Mouse (Mus musculus) MEL (cell line): ENCODE measurements at regions not wholly inside any gene's neighbourhood (a gene's known extent, or its start where the extent isn't known, plus 50 kb on each side); places are given as distances from the start of the nearest gene placed in this dataset.

Experiments
- DNase-seq: peaks from one replicate; pipeline ENCODE4 v3.0.0; 2011; ENCODE audit warnings: low read depth, low spot score
- H3K27ac ChIP-seq: 2 replicates; pipeline ENCODE4 v1.5.1; 2012; ENCODE audit warnings: low read depth, mild to moderate bottlenecking, control low read depth, low read length, moderate library complexity; ENCODE audit not compliant: control insufficient read depth
- H3K27me3 ChIP-seq, 2 experiments: fragments of 150-350 bp in 1 of 2; sonication (generic) in 1 of 2; 2 replicates each; pipeline ENCODE4 v1.6.1; 2012; ENCODE audit warnings: low read length in 2 of 2, mild to moderate bottlenecking in 2 of 2, improper control_type of control experiment in 1 of 2, moderate library complexity in 1 of 2; ENCODE audit not compliant: insufficient read depth in 2 of 2, control insufficient read depth in 1 of 2
- H3K36me3 ChIP-seq, 2 experiments: 2 replicates each; pipeline ENCODE4 v1.6.1; 2012 to 2014; ENCODE audit warnings: low read length in 2 of 2, improper control_type of control experiment in 1 of 2, inconsistent platforms in 1 of 2, mild to moderate bottlenecking in 1 of 2; ENCODE audit not compliant: insufficient read depth in 2 of 2, control insufficient read depth in 1 of 2
- H3K4me1 ChIP-seq, 2 experiments: fragments of 150-350 bp in 1 of 2; sonication (generic) in 1 of 2; 2 replicates each; pipeline ENCODE4 v1.6.1; 2012; ENCODE audit warnings: low read length in 2 of 2, improper control_type of control experiment in 1 of 2, mild to moderate bottlenecking in 1 of 2; ENCODE audit not compliant: insufficient read depth in 2 of 2, control insufficient read depth in 1 of 2
- H3K4me3 ChIP-seq, 2 experiments: fragments of 150-350 bp in 1 of 2; sonication (generic) in 1 of 2; 2 replicates each; pipeline ENCODE4 v1.5.1; 2012; ENCODE audit warnings: low read depth in 2 of 2, low read length in 2 of 2, mild to moderate bottlenecking in 2 of 2, moderate library complexity in 2 of 2, control low read depth in 1 of 2, improper control_type of control experiment in 1 of 2; ENCODE audit not compliant: control insufficient read depth in 1 of 2, insufficient read depth in 1 of 2
- H3K79me2 ChIP-seq: 2 replicates; pipeline ENCODE4 v1.6.1; 2012; ENCODE audit warnings: mild to moderate bottlenecking, low read length, moderate library complexity; ENCODE audit not compliant: control insufficient read depth, poor library complexity, insufficient read depth
- H3K9ac ChIP-seq: 2 replicates; pipeline ENCODE4 v1.6.1; 2012; ENCODE audit warnings: low read depth, mild to moderate bottlenecking, control low read depth, low read length, moderate library complexity; ENCODE audit not compliant: control insufficient read depth, poor library complexity, severe bottlenecking
- H3K9me3 ChIP-seq: fragments of 150-350 bp; sonication (generic); replicated peaks from 2 replicates; pipeline ENCODE4 v1.6.1; 2012; ENCODE audit warnings: mild to moderate bottlenecking, low read length, improper control_type of control experiment, moderate library complexity; ENCODE audit not compliant: insufficient read depth
- CHD1 ChIP-seq: IDR thresholded peaks from 2 replicates; pipeline ENCODE4 v1.6.1; 2012; ENCODE audit warnings: low read depth, mild to moderate bottlenecking, inconsistent platforms, low read length, improper control_type of control experiment
- E2F4 ChIP-seq: IDR thresholded peaks from 2 replicates; pipeline ENCODE4 v1.6.1; 2011; ENCODE audit warnings: low read depth, low read length, improper control_type of control experiment, borderline replicate concordance
- ETS1 ChIP-seq: IDR thresholded peaks from 2 replicates; pipeline ENCODE4 v1.6.1; 2012; ENCODE audit warnings: low read depth, mild to moderate bottlenecking, inconsistent platforms, low read length, improper control_type of control experiment, moderate library complexity
- GABPA ChIP-seq: IDR thresholded peaks from 2 replicates; pipeline ENCODE4 v1.6.1; 2012; ENCODE audit warnings: low read depth, mild to moderate bottlenecking, inconsistent platforms, low read length, improper control_type of control experiment, moderate library complexity
- HCFC1 ChIP-seq: IDR thresholded peaks from 2 replicates; pipeline ENCODE4 v1.6.1; 2012; ENCODE audit warnings: low read depth, mild to moderate bottlenecking, inconsistent platforms, low read length, improper control_type of control experiment, moderate library complexity
- MXI1 ChIP-seq: IDR thresholded peaks from 2 replicates; pipeline ENCODE4 v1.6.1; 2011; ENCODE audit warnings: mild to moderate bottlenecking, low read depth, low read length, improper control_type of control experiment
- MYB ChIP-seq: IDR thresholded peaks from 2 replicates; pipeline ENCODE4 v1.6.1; 2011; ENCODE audit warnings: mild to moderate bottlenecking, low read depth, low read length, improper control_type of control experiment
- MYC ChIP-seq: IDR thresholded peaks from 2 replicates; pipeline ENCODE4 v1.6.1; 2011; ENCODE audit warnings: low read depth, mild to moderate bottlenecking, low read length, improper control_type of control experiment, moderate library complexity
- POLR2A ChIP-seq, 2 experiments: IDR thresholded peaks; 2 replicates each; pipeline ENCODE4 v1.6.1; 2011 to 2012; ENCODE audit warnings: low read length in 2 of 2, mild to moderate bottlenecking in 2 of 2, control low read depth in 1 of 2, improper control_type of control experiment in 1 of 2, low read depth in 1 of 2, moderate library complexity in 1 of 2; ENCODE audit not compliant: control insufficient read depth in 1 of 2, insufficient read depth in 1 of 2, poor library complexity in 1 of 2
- POLR2AphosphoS2 ChIP-seq: IDR thresholded peaks from 2 replicates; pipeline ENCODE4 v1.6.1; 2011; ENCODE audit warnings: low read length, improper control_type of control experiment
- POLR2AphosphoS5 ChIP-seq: IDR thresholded peaks from 2 replicates; pipeline ENCODE4 v1.6.1; 2012; ENCODE audit warnings: low read depth, borderline replicate concordance, mild to moderate bottlenecking, inconsistent platforms, low read length, moderate library complexity, mixed read lengths
- RAD21 ChIP-seq: IDR thresholded peaks from 2 replicates; pipeline ENCODE4 v1.6.1; 2011; ENCODE audit warnings: mild to moderate bottlenecking, low read depth, low read length, improper control_type of control experiment
- SMC3 ChIP-seq: IDR thresholded peaks from 2 replicates; pipeline ENCODE4 v1.6.1; 2011; ENCODE audit warnings: low read depth, low read length, improper control_type of control experiment
- USF2 ChIP-seq, 2 experiments: IDR thresholded peaks; 2 replicates each; pipeline ENCODE4 v1.6.1; 2011 to 2012; ENCODE audit warnings: improper control_type of control experiment in 2 of 2, low read length in 2 of 2, borderline replicate concordance in 1 of 2, inconsistent platforms in 1 of 2, low read depth in 1 of 2, mild to moderate bottlenecking in 1 of 2; ENCODE audit not compliant: insufficient read depth in 1 of 2
- ZC3H11A ChIP-seq: IDR thresholded peaks from 2 replicates; pipeline ENCODE4 v1.6.1; 2012; ENCODE audit warnings: low read depth, mild to moderate bottlenecking, inconsistent platforms, low read length, improper control_type of control experiment
- ZNF384 ChIP-seq: IDR thresholded peaks from 2 replicates; pipeline ENCODE4 v1.6.1; 2012; ENCODE audit warnings: low read depth, mild to moderate bottlenecking, inconsistent platforms, low read length, improper control_type of control experiment

DNA sequence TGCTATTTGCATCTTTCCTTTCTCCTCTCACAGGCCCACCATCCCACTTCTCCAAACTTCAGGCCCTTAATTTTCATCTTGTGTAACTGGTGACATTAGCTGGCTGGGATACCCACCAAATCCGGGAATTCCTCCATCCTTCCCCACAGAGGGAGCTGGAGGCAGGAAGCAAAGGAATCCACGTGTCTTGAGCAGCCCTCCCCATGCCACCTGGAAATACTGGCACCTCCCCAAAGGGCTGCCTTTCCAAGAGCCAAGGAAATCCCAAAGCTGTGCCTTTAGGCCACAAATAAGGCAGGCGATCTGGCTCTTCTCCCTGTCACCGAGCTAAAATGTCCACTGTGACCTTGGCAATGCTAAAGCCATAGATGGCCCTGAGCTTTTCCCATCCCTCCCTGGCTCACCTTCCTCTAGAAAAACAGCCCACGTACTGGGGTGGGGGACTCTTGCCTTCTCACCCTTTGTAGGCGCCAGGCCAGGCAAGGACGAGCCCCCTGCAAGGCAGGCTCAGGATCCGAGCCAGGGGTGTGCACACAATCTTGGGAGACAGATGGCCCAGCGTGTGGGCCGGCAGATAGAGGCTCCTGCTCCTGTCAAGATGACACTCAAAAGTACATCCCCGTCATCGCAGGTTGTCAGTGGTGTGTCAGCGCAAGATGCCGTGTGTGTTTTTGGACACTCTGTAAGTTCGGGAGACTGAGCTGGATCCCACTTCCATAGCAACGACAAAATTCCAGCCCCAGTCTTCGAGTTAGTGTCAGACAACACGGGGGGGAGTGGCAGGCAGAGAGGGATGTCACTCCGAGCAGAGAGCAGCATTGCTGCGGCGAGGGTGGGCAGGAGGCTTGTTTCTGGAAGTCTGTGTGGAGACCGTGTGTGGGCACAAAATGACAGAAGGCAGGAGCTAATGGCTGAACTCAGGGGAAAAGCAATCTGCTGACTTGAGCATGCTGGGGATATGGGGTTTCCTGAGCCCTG is 414.4 kb downstream of the Gm45692 start:
- Histone ChIP-seq H3K9ac (no peak overlapping the region), H3K36me3 (no peaks in the 10 kb centered on the region), H3K27ac (no peak overlapping the region), H3K79me2 (no peaks in the 10 kb centered on the region), H3K4me1 (no peaks in the 10 kb centered on the region), H3K4me3 (no peak overlapping the region), H3K27me3 (no peaks in the 10 kb centered on the region), H3K9me3 (no peaks in the 10 kb centered on the region)
- DNase-seq, result no peak
- no peak for TF ChIP-seq CHD1
- no peak for TF ChIP-seq MYB
- no peak for TF ChIP-seq HCFC1
- TF ChIP-seq ETS1, result no peak
- TF ChIP-seq MYC, result no peak

DNA sequence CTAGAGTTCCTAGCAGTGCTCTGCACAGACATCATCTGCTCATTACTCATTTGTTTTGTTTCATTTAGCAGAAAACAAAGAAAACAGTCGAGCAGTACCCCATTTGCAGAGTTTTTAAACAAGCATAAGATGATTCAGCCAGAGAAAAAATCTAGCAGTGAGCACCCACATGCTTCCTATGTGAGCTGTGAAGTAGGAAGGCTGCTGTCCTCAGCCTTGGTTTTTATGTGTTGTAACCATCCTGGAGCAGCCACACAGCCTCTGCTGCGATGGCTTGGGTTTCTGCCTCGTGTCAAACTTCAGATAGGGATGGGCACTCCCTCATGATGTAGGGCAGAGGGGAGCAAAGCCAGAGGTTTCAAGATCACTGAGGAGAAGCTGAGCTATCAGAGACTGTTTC is 416.5 kb downstream of the Gm45692 start:
- H3K36me3 ChIP-seq, result no peaks in the 10 kb centered on the region
- TF ChIP-seq ZNF384 (no peak), MXI1 (no peak), ZC3H11A (no peak), POLR2AphosphoS2 (no peak), POLR2A (IDR thresholded peaks at IDR 0.05; ENCODE audit: control insufficient read depth in 1 of 2, insufficient read depth in 1 of 2, low read depth in 1 of 2, low read length in 2 of 2, poor library complexity in 1 of 2) (no peak), GABPA (no peak), SMC3 (no peak), POLR2AphosphoS5 (no peak), E2F4 (no peak), USF2 (IDR thresholded peaks at IDR 0.05; ENCODE audit: borderline replicate concordance in 1 of 2, insufficient read depth in 1 of 2, low read depth in 1 of 2, low read length in 2 of 2) (no peak), HCFC1 (no peak), MYB (no peak), ETS1 (no peak), RAD21 (no peak)
- TF ChIP-seq, all 39 proteins: peak for 0
- Histone ChIP-seq H3K79me2 (no peaks in the 10 kb centered on the region), H3K9ac (no peak overlapping the region), H3K4me3 (no peak overlapping the region), H3K4me1 (no peaks in the 10 kb centered on the region), H3K27ac (no peak overlapping the region), H3K9me3 (no peaks in the 10 kb centered on the region), H3K27me3 (no peaks in the 10 kb centered on the region)
- DNase-seq, result no peak
